Mouse (Mus musculus) hindbrain, embryonic 14.5 days (tissue): ENCODE measurements around the gene 1700109H08Rik. TPM values are rescaled to one million over a fixed set of nuclear protein-coding genes. Genes with fewer than 3 reads are reported as not detected.
A peak's percentile ranks its signal among the peaks of the same experiment; 100 is the strongest.
"Not testable (repeated sequence)": the region's sequence is repeated elsewhere in the genome, so short reads cannot be mapped to it uniquely, and the experiment has no call there.

Experiments used
- ATAC-seq: fragments of 200-750 bp; cut with Nextera tagmentation; 2 replicates; pipeline ENCODE4 v1.8.0; 2017; ENCODE audit warnings: moderate number of reproducible peaks, mild to moderate bottlenecking, moderate TSS enrichment, moderate library complexity; ENCODE audit not compliant: low FRiP score
- DNase-seq: peaks from one replicate; pipeline ENCODE4 v3.0.0-alpha.2; 2015; ENCODE audit warnings: low spot score
- H3K27ac ChIP-seq: fragments of 300-500 bp; sonication (generic); 2 replicates; pipeline ENCODE4 v1.5.1; 2014; ENCODE audit warnings: mild to moderate bottlenecking, moderate library complexity
- H3K27me3 ChIP-seq: fragments of 300-500 bp; sonication (generic); 2 replicates; pipeline ENCODE4 v1.6.1; 2014; ENCODE audit warnings: mild to moderate bottlenecking, low read length, mixed read lengths; ENCODE audit not compliant: control insufficient read depth, insufficient read depth
- H3K36me3 ChIP-seq: fragments of 300-500 bp; sonication (generic); replicated peaks from 2 replicates; pipeline ENCODE4 v1.6.1; 2014; ENCODE audit not compliant: control insufficient read depth, insufficient read depth
- H3K4me1 ChIP-seq: fragments of 300-500 bp; sonication (generic); replicated peaks from 2 replicates; pipeline ENCODE4 v1.6.1; 2014; ENCODE audit warnings: antibody characterized with exemption, low read length, mixed read lengths; ENCODE audit not compliant: control insufficient read depth, insufficient read depth
- H3K4me2 ChIP-seq: fragments of 300-500 bp; sonication (generic); replicated peaks from 2 replicates; pipeline ENCODE4 v1.6.1; 2014; ENCODE audit warnings: mild to moderate bottlenecking, moderate library complexity
- H3K4me3 ChIP-seq: fragments of 300-500 bp; sonication (generic); replicated peaks from 2 replicates; pipeline ENCODE4 v1.5.1; 2014; ENCODE audit warnings: mild to moderate bottlenecking, low read length
- H3K9ac ChIP-seq: fragments of 300-500 bp; sonication (generic); 2 replicates; pipeline ENCODE4 v1.6.1; 2014
- H3K9me3 ChIP-seq: fragments of 300-500 bp; sonication (generic); 2 replicates; pipeline ENCODE4 v1.6.1; 2016; ENCODE audit warnings: low read length; ENCODE audit not compliant: control insufficient read depth
- WGBS: fragments of 180-500 bp; shearing (Covaris S2); extraction: QIAGEN DNeasy Blood & Tissue Kit; methylation state at CpG from one replicate; pipeline ENCODE4 v1.1.7; 2014; 5-methylcytosine and 5-hydroxymethylcytosine counted together
- polyA plus RNA-seq: library from polyadenylated mRNA; unstranded; fragments of >200 nt; fragmentation: Nextera tagmentation; extraction: Ambion mirVana; gene quantifications from 2 replicates; pipeline ENCODE4 v1.2.1, GENCODE M21; 2014

Gene 1700109H08Rik
- polyA plus RNA-seq, 1 experiment from 2014 or later = 3.5 TPM

GRCm38 (mm10) chr5:3596399-3596766 is 25.0 kb downstream of the 1700109H08Rik start, which contains the start of gene Rbm48:
Gene Rbm48 (minus strand): TSS chr5:3596585.
- peak within 1 kb of the TSS; percentile 89 for H3K4me2 ChIP-seq
- peak; percentile 81 for DNase-seq
- peaks cover 19% of the 10 kb centered on the region for H3K4me1 ChIP-seq
- peak within 1 kb of the TSS; percentile 83 for H3K9ac ChIP-seq
- under 1% methylated on average over 31 of the region's 31 CpGs for WGBS
- H3K27me3 ChIP-seq = no peaks in the 10 kb centered on the region
- peak within 1 kb of the TSS; percentile 88 for H3K4me3 ChIP-seq
- H3K9me3 ChIP-seq = no peaks in the 10 kb centered on the region
- H3K36me3 ChIP-seq = peaks cover 14% of the 10 kb centered on the region
- H3K27ac ChIP-seq = peak within 1 kb of the TSS; percentile 80
- ATAC-seq = peak; percentile 86

DNA sequence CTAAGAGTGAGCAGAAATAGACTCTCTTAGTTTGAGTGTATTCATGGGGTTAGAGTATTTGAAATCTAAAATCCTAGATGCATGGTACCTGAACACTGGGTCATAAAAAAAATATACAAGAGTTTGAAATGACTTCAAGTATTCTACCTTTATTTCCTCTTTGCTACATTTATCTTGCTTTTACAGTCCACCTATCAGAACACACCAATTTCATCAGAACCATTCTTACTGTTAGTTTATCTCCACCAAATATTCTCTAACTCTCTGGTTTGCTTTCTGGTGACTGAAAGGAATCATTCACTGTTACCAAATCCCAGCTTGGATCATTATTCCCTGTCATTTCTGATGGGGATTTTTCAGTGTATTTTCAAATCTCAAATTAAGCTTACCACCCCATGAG is 25.8 kb downstream of the 1700109H08Rik start:
- H3K4me3 ChIP-seq = peak overlapping the region; percentile 88
- H3K9me3 ChIP-seq = no peaks in the 10 kb centered on the region
- H3K27me3 ChIP-seq = no peaks in the 10 kb centered on the region
- H3K4me1 ChIP-seq = peaks cover 19% of the 10 kb centered on the region
- H3K36me3 ChIP-seq = peaks cover 6% of the 10 kb centered on the region
- no peak for DNase-seq
- H3K4me2 ChIP-seq = peak overlapping the region; percentile 89
- H3K27ac ChIP-seq = no peak overlapping the region
- no peak for ATAC-seq
- H3K9ac ChIP-seq = peak overlapping the region; percentile 83

- WGBS = 93% methylated on average over 5 of the region's 5 CpGs
- Histone ChIP-seq H3K4me3 (no peak overlapping the region), H3K4me1 (peaks cover 19% of the 10 kb centered on the region), H3K36me3 (0 out of 2 replicates have a peak, but pooled peaks cover 4% of the 10 kb centered on the region), H3K27ac (no peak overlapping the region), H3K9ac (no peak overlapping the region), H3K27me3 (no peaks in the 10 kb centered on the region), H3K9me3 (no peaks in the 10 kb centered on the region), H3K4me2 (no peak overlapping the region)
- DNase-seq (no peak), ATAC-seq (no peak)
Observed at GRCm38 (mm10) chr5:3598766-3599165, 27.4 kb downstream of the 1700109H08Rik start.

- DNase-seq = no peak
Observed at GRCm38 (mm10) chr5:3600298-3600697, 28.9 kb downstream of the 1700109H08Rik start.

GRCm38 (mm10) chr5:3600790-3601189 is 29.4 kb downstream of the 1700109H08Rik start:
- H3K4me2 ChIP-seq = no peak overlapping the region
- WGBS = 90% methylated on average over 3 of the region's 3 CpGs

More at GRCm38 (mm10) chr5:3600298-3600697, 28.9 kb downstream of the 1700109H08Rik start:
- peaks cover 9% of the 10 kb centered on the region for H3K4me1 ChIP-seq
- H3K4me3 ChIP-seq = no peak overlapping the region
- no peak overlapping the region for H3K27ac ChIP-seq
- no peaks in the 10 kb centered on the region for H3K27me3 ChIP-seq
- ATAC-seq = no peak
- no peak overlapping the region for H3K4me2 ChIP-seq
- WGBS = 81% methylated on average over 1 of the region's 1 CpGs
- H3K9me3 ChIP-seq = no peaks in the 10 kb centered on the region
- H3K9ac ChIP-seq = no peak overlapping the region
- H3K36me3 ChIP-seq = peaks cover 12% of the 10 kb centered on the region

DNA sequence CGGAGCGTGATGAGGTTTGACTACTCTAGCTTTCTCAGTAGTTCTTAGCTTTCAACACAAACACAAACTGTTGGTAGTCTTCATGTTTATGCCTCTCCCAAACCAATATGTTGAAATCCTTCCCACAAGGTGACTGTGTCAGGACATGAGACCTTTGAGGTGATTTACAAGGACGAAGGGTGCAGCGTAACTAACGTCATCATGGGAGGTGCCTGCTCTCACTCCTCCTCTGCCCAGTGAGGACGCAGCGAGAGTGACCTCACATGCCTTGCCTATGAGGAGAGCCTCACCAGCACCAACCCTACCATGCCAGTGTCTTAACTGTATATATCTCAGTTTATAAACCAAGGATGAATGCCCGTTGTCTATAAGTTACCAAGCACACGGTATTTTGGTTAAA is 35.7 kb downstream of the 1700109H08Rik start:
- Histone ChIP-seq H3K27ac (no peak overlapping the region), H3K4me2 (no peak overlapping the region), H3K4me3 (no peak overlapping the region), H3K36me3 (peaks cover 56% of the 10 kb centered on the region), H3K9ac (no peak overlapping the region), H3K9me3 (no peaks in the 10 kb centered on the region), H3K4me1 (no peaks in the 10 kb centered on the region), H3K27me3 (no peaks in the 10 kb centered on the region)
- ATAC-seq = no peak
- WGBS = 96% methylated on average over 9 of the region's 9 CpGs
- no peak for DNase-seq

More at GRCm38 (mm10) chr5:3600790-3601189, 29.4 kb downstream of the 1700109H08Rik start:
- peaks cover 17% of the 10 kb centered on the region for H3K36me3 ChIP-seq
- no peak overlapping the region for H3K4me3 ChIP-seq
- DNase-seq (no peak), ATAC-seq (no peak)
- peaks cover 8% of the 10 kb centered on the region for H3K4me1 ChIP-seq
- no peaks in the 10 kb centered on the region for H3K9me3 ChIP-seq
- H3K27ac ChIP-seq = no peak overlapping the region
- no peaks in the 10 kb centered on the region for H3K27me3 ChIP-seq
- no peak overlapping the region for H3K9ac ChIP-seq

- H3K36me3 ChIP-seq = peaks cover 55% of the 10 kb centered on the region
- DNase-seq = no peak
- ATAC-seq = no peak
- H3K4me1 ChIP-seq = no peaks in the 10 kb centered on the region
- H3K9me3 ChIP-seq = no peaks in the 10 kb centered on the region
- no peak overlapping the region for H3K4me2 ChIP-seq
- H3K4me3 ChIP-seq = no peak overlapping the region
- H3K27me3 ChIP-seq = no peaks in the 10 kb centered on the region
- H3K9ac ChIP-seq = no peak overlapping the region
- H3K27ac ChIP-seq = no peak overlapping the region
- 95% methylated on average over 7 of the region's 7 CpGs for WGBS
Observed at GRCm38 (mm10) chr5:3609241-3609640, 37.9 kb downstream of the 1700109H08Rik start.

- 100% methylated on average over 2 of the region's 2 CpGs for WGBS
Observed at GRCm38 (mm10) chr5:3611835-3612234, 40.5 kb downstream of the 1700109H08Rik start.

GRCm38 (mm10) chr5:3620486-3620885 is 49.1 kb downstream of the 1700109H08Rik start:
- Histone ChIP-seq H3K27ac (no peak overlapping the region), H3K27me3 (no peaks in the 10 kb centered on the region), H3K4me3 (no peak overlapping the region), H3K4me2 (no peak overlapping the region), H3K4me1 (no peaks in the 10 kb centered on the region), H3K9me3 (no peaks in the 10 kb centered on the region), H3K9ac (no peak overlapping the region), H3K36me3 (peaks cover 87% of the 10 kb centered on the region)
- ATAC-seq = no peak
- WGBS = 81% methylated on average over 7 of the region's 7 CpGs
- no peak for DNase-seq

More at GRCm38 (mm10) chr5:3611835-3612234, 40.5 kb downstream of the 1700109H08Rik start:
- not testable (repeated sequence) for H3K4me1 ChIP-seq, H3K4me3 ChIP-seq, H3K27ac ChIP-seq, H3K9me3 ChIP-seq, H3K4me2 ChIP-seq, DNase-seq, H3K27me3 ChIP-seq, H3K9ac ChIP-seq, ATAC-seq
- peaks cover 52% of the 10 kb centered on the region for H3K36me3 ChIP-seq

GRCm38 (mm10) chr5:3630055-3630454 is 58.7 kb downstream of the 1700109H08Rik start:
- H3K4me2 ChIP-seq = no peak overlapping the region
- WGBS = 93% methylated on average over 5 of the region's 5 CpGs
- H3K27ac ChIP-seq = no peak overlapping the region
- DNase-seq (no peak), ATAC-seq (no peak)
- H3K4me1 ChIP-seq = no peaks in the 10 kb centered on the region
- no peaks in the 10 kb centered on the region for H3K27me3 ChIP-seq
- no peak overlapping the region for H3K9ac ChIP-seq
- no peaks in the 10 kb centered on the region for H3K9me3 ChIP-seq
- H3K4me3 ChIP-seq = no peak overlapping the region
- peaks cover 70% of the 10 kb centered on the region for H3K36me3 ChIP-seq
